Mouse (Mus musculus) embryonic stem cell, embryonic (primary cell): ENCODE results near the gene Rac3.

Source experiments
- CTCF ChIA-PET, 4 experiments: fragments of 300-600 bp in 2 of 4; fragments of 350-600 bp in 2 of 4; sonication (Branson Sonifier 250); formaldehyde crosslinking; loops; one replicate each; lab custom pipeline; 2022; ENCODE audit warnings: inconsistent platforms in 2 of 4; lab: Charles Lee
- POLR2A ChIA-PET, 4 experiments: fragments of 300-600 bp in 2 of 4; fragments of 350-600 bp in 2 of 4; sonication (Branson Sonifier 250); formaldehyde crosslinking; loops; one replicate each; lab custom pipeline; 2022; ENCODE audit warnings: antibody characterized with exemption in 4 of 4, inconsistent platforms in 1 of 4; lab: Charles Lee

The Rac3 gene

DNA sequence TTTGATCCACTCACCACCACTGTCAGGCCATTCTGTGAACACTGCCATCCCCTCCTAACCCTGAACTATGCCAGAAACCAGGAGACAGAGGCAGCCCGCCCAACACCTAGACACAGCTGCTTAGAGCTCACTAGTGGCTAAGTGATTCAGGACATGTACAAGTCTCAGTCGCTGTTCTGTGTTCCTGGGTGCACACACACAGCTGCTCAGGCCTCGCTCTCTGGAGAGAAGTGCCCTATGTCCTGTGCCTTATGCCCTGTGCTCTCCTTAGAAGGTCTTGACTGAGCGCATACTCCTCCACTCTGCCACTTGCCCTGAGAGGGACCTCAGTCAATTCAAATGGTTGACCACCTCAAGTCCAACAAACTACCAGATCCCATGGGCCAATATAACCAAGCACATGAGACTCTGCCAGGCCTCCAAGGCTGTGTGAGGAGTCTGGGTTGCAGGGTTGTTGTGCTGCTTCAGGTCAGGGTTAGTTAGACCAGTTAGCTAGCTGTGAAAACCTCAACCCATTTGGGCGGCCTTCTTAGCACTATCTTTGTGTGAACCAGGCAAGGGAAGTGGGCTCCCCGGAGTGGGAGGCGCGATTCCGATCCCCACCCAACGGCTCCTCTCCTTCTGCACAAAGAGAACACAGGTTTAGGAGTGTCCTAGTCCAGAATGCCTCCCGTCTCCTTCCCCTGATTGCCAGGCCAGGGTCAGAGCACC, 7.4 kb downstream of the Rac3 start:
- POLR2A ChIA-PET: interaction anchor here in 3 of 4 experiments (0.6 to 1.9 kb wide), 32 partner anchors 8 to 1471 kb away, joined by 3 to 14 read pairs (median 4); partner anchors contain the start of genes Cenpx (in 2 of the 3), Lrrc45 (in 2 of the 3), Rac3 (in 2 of the 3) and Fasn (in 1 of the 3)
- CTCF ChIA-PET: interaction anchor here (0.7 to 2.1 kb wide), 20 partner anchors 8 to 313 kb away, joined by 3 to 23 read pairs (median 6); partner anchors contain the start of gene Rac3 (in 1 of the 4)

DNA sequence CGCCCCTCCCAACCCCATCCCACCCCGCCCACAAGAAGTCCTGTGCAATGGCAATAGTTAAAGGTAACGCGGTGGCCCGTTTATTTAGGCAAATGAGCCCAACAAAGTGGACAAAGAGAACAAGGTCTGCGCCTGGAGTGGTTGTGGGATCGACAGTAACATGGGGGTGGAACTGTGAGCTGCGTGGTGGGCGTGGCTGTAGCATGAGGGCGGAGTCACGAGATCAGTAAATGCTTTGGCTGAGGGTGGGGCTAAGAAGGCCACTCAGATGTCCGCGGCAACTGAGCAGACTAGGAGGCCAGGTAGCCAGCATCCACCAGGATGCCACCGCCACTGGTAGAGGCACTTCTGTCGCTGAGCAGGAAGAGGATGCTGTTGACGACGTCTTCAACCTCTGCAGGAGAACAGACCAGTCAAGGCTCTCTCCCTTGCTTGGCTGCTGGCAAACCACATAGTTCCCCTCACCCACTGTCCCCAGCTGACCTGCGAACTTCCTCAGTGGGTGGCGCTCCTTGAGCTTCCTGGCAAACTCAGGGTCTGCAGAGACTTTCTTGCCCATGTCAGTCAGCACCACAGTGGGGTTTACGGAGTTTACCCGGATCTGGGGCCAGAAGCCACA, 8.3 kb downstream of the Rac3 start:
- CTCF ChIA-PET: interaction anchor here (0.5 to 2.0 kb wide), 19 partner anchors 9 to 475 kb away, joined by 3 to 23 read pairs (median 4); partner anchors contain the start of genes Ogfod3 (in 1 of the 4) and Rac3 (in 1 of the 4)
- POLR2A ChIA-PET: interaction anchor here in 3 of 4 experiments (0.6 to 1.9 kb wide), 32 partner anchors 9 to 804 kb away, joined by 3 to 14 read pairs (median 4); partner anchors contain the start of genes Cenpx (in 2 of the 3), Lrrc45 (in 2 of the 3), Rac3 (in 2 of the 3) and Fasn (in 1 of the 3)

DNA sequence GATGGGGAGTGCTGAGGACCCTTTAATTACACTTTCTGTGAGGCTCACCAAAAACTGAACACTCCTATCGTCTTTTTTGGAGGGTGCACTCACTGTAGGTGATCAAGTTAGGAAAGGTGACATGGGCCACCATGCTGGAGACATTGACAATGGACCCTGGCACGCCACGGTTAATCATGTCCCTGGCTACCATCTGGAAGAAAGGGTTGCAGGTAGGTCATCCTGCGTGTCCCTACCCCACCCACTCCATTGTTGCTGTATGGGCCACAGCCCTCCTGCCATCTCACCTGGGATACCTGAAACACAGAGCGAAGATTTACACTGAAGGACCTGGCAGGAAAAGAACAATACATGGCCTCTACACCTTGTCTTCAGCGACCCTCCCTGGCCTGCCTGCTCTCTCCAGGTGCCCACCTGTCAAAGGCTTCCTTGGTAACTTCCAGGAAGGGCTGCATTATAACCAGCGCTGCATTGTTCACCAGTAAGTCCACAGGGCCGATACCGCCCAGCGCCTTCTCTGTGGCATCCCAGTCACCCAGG, 9.1 kb downstream of the Rac3 start:
- CTCF ChIA-PET: interaction anchor here in 3 of 4 experiments (1.1 to 2.4 kb wide), 4 partner anchors 9 to 100 kb away, joined by 3 to 11 read pairs (median 6); partner anchors contain the start of gene Rac3 (in 1 of the 3)
- POLR2A ChIA-PET: interaction anchor here in 1 of 4 experiments (0.8 kb wide), 1 partner anchor 122 kb away, joined by 3 read pairs; no protein-coding TSS in a partner anchor

DNA sequence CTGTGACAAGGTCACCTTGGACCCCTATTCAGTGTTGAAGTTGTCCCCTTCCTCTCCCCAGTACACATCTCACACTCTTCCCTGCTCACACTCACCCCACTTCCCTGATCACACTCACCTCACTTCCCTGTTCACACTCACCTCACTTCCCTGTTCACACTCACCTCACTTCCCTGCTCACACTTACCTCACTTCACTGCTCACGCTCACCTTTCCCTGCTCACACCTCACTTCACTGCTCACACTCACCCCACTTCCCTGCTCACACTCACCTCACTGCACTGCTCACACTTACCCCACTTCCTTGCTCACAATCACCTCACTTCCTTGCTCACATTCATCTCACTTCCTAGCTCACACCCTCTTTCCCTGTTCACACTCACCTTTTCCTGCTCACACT, 10.1 kb downstream of the Rac3 start:
- CTCF ChIA-PET: interaction anchor here in 2 of 4 experiments (1.1 to 2.4 kb wide), 3 partner anchors 10 to 45 kb away, joined by 4 to 11 read pairs (median 5); partner anchors contain the start of gene Rac3 (in 1 of the 2)
- POLR2A ChIA-PET: interaction anchor here in 3 of 4 experiments (0.5 to 1.3 kb wide), 6 partner anchors 9 to 293 kb away, joined by 3 to 5 read pairs (median 4); partner anchors contain the start of gene Mafg (in 1 of the 3)

DNA sequence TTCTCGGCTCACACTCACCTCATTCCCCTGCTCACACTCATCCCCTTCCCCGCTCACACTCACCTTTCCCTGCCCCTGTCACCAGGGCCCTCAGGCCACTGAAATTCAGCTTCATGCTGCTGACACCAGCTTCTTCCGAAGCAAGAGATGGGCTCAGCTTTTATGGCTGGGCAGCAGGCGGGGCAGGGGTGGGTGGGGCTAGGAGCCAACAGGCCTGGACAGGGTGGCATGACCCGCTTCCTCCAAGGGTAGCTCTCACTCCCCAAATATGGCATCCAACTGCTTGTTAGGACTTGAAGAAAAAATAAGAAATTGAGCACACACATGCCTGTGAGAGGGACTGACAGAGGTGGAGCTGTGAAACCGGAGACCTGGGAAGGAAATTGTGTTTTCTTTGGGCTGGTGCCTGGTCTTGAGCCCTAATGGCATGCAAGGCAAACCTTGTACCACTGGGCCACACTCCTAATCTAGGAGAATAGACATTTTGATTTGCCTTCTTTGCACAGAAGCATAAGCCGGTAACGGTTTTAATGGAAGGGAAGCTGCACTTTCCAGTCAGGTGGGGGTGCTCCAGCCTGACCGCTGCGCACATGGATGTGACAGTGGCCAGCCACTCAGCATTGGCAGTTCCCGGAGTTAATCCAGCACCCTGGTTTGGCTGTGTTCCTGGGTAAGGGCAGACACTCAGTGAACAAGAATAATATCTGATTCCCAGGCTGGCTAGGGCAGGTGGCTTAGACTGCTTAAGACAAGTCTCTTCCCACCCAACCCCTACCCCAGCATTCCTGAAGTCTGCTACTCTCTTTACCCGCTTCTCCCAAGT, 10.8 kb downstream of the Rac3 start, which contains the start of gene Cbr2:
TSS of gene Cbr2 (minus strand) at position 257 of the 823 bp plus-strand sequence.
- ChIA-PET CTCF (interaction anchor here in 3 of 4 experiments (0.6 to 2.4 kb wide), 8 partner anchors 11 to 308 kb away, joined by 3 to 11 read pairs (median 4); partner anchors contain the start of gene Rac3 (in 2 of the 3)), POLR2A (interaction anchor here in 3 of 4 experiments (0.5 to 1.3 kb wide), 8 partner anchors 10 to 379 kb away, joined by 3 to 5 read pairs (median 4); partner anchors contain the start of genes Rac3 (in 2 of the 3) and Mafg (in 1 of the 3))

DNA sequence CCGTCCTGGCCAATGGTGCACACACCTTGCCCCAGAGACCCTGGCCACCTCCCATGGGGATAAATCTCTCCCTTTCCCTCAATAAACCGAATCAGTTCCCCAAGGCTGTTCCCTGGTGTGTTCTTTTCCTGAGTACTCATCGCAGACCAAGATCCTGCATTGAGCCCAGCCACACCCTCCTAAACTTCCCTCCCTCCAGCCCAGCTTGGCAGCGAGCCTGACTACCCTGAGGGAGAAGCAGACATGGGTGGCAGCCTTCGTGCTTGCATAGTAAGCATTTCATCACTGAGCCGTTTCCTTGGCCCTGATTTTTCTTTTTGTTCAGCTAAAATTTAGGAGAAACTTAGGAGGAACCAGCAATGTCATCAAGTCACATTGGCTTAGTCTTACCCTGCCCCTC, 12.3 kb downstream of the Rac3 start:
- ChIA-PET POLR2A (no interaction called here), CTCF (no interaction called here)

DNA sequence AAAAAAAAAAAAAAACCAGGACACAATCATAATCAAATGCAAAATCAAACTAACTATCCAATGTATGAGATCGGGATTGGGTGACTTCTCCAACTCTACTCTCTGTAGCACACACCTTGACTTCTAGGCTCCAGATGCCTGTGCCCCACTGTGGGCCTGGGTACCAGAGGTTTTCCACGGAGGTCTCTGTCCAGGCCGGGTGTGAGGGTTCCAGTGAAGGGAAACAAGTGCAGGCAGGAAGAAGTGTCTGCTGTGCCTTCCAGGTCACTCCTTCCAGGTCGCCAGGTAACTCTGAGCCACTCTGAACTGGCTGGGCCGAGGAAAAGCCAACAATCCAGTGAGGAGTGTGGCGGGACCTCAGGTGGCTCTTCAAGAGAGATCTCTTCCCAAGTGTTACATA, 15.2 kb downstream of the Rac3 start:
- ChIA-PET POLR2A (interaction anchor here in 2 of 4 experiments (0.5 to 1.8 kb wide), 3 partner anchors 8 to 430 kb away, joined by 4 to 10 read pairs (median 6); no protein-coding TSS in a partner anchor), CTCF (interaction anchor here in 2 of 4 experiments (0.6 to 1.7 kb wide), 3 partner anchors 16 to 40 kb away, joined by 3 to 4 read pairs (median 4); no protein-coding TSS in a partner anchor)

DNA sequence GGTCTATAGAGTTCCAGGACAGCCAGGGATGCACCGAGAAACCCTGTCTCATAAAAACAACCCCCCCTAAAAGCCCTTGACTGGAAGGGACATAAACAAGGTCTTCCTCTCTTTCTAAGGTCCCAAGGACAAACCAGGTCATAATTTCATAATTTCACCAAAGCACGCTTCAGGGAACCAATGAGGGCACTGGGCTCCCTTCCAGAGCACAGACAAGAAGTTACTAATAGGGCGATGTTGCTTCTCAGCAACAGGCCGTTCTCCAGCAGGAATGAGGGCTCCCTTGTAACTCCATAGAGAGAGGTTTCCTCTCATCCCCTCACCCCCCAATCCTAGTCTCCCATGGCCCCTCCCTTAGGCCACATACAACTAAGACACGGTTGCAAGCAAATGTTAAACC, 19.7 kb downstream of the Rac3 start:
- CTCF ChIA-PET: interaction anchor here in 1 of 4 experiments (1.4 kb wide), 1 partner anchor 35 kb away, joined by 7 read pairs; no protein-coding TSS in a partner anchor

DNA sequence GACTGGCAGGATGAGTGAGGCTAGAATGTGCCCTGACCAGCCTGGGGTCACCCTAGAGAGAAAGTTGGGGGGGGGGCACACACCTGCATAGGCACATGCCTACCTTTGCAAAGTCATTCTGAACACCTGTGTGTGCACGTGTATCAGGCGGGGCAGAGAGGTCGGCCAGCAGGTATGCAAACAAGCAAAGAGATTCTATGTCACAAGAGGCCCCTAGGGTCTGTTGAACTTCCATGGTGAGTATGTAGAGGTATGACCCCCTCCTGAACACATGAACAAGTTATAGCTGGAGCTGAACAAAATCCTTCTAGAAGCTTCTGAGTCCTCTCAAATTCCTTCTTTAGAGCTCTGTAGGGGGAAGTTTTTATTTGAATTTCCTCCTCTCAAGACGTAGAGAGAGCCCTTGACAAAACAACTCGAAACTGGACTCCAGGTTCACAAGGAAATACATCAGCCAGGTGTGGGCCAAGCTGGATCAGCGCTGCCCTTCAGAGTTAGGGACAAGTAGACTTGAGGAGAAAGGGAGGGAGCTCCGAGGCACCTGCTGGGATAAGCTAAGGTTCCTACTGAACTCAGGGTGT, 22.9 kb downstream of the Rac3 start:
- ChIA-PET POLR2A (interaction anchor here in 3 of 4 experiments (0.6 to 1.5 kb wide), 9 partner anchors 8 to 582 kb away, joined by 3 to 10 read pairs (median 3); partner anchors contain the start of genes Dcxr (in 1 of the 3), P4hb (in 1 of the 3) and Rac3 (in 1 of the 3)), CTCF (interaction anchor here (0.6 to 2.9 kb wide), 7 partner anchors 12 to 32 kb away, joined by 3 to 16 read pairs (median 3); no protein-coding TSS in a partner anchor)

More for the DNA sequence above, 19.7 kb downstream of the Rac3 start:
- POLR2A ChIA-PET: interaction anchor here in 1 of 4 experiments (1.0 kb wide), 1 partner anchor 10 kb away, joined by 5 read pairs; no protein-coding TSS in a partner anchor

DNA sequence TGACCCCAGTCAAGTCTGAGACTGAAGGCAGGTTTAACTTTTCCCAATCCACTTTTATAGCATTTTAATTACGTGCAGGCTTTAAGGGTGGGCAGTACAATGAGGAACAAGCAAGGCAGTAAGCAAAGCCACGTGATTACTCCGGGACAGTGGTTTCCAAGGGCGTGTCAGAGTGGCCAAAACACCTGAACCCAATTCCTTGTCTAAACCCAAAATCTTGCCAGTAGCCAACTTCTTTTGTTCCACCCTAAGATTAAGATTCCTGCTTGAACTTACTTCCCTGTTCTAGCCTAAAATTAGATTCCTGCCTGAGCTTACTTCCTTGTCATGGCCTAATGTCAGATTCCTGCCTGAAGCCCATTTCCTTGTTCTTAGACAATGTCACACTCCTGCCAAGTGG, 26.7 kb downstream of the Rac3 start:
- ChIA-PET CTCF (interaction anchor here in 2 of 4 experiments (0.8 to 2.8 kb wide), 5 partner anchors 19 to 365 kb away, joined by 3 to 30 read pairs (median 3); partner anchors contain the start of gene Rac3 (in 2 of the 2)), POLR2A (interaction anchor here in 2 of 4 experiments (0.6 to 1.1 kb wide), 3 partner anchors 12 to 114 kb away, joined by 3 to 4 read pairs (median 4); partner anchors contain the start of genes Mafg (in 1 of the 2) and Rac3 (in 1 of the 2))

DNA sequence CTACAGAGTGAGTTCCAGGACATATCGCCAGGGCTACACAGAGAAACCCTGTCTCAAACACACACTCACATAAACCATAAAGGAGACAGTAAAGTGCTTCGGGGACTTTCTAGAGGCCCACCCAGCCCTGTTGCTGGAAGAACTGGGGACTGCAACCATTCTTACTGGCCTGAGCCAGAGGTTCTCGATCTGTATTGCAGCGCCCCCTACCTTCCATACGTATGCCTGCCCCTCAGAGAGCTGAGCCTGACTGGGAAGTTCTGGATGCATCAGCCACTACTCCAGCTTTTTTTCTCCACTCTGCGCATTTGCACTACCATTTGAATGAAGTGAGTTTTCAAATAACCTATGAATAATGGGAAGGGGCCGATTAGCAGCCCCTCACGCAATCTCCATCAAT, 28.2 kb downstream of the Rac3 start:
- CTCF ChIA-PET: interaction anchor here (0.5 to 2.9 kb wide), 43 partner anchors 10 to 358 kb away, joined by 3 to 37 read pairs (median 4); partner anchors contain the start of genes Rac3 (in 4 of the 4), Cbr2 (in 1 of the 4), Cenpx (in 1 of the 4) and Dcxr (in 1 of the 4)
- POLR2A ChIA-PET: interaction anchor here in 3 of 4 experiments (0.6 to 2.0 kb wide), 12 partner anchors 10 to 106 kb away, joined by 3 to 10 read pairs (median 3); partner anchors contain the start of genes Pycr1 (in 1 of the 3) and Rac3 (in 1 of the 3)

DNA sequence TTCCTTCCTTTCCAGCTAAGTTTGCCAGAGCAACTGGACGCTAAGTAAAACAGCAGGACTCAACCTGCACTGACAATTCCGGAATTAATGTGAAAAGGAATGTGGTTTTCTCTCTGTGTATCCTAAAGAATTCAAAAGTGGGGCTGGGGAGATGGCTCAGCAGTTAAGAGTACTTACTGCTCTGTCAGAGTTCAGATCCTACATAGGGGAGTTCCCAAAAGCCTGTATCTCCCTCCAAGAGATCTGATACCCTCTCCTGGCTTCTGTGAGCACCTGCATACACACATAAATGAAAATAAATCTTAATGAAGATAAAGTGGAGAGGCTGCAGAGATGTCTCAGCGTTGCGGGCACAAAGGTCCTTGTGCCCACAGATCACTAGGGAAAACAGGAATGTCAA, 30.3 kb downstream of the Rac3 start:
- ChIA-PET CTCF (interaction anchor here in 3 of 4 experiments (1.6 to 2.9 kb wide), 5 partner anchors 24 to 31 kb away, joined by 3 to 37 read pairs (median 29); partner anchors contain the start of gene Rac3 (in 2 of the 3)), POLR2A (interaction anchor here in 3 of 4 experiments (0.6 to 1.7 kb wide), 5 partner anchors 8 to 328 kb away, joined by 3 to 11 read pairs (median 5); partner anchors contain the start of genes Pycr1 (in 1 of the 3) and Rac3 (in 1 of the 3))

DNA sequence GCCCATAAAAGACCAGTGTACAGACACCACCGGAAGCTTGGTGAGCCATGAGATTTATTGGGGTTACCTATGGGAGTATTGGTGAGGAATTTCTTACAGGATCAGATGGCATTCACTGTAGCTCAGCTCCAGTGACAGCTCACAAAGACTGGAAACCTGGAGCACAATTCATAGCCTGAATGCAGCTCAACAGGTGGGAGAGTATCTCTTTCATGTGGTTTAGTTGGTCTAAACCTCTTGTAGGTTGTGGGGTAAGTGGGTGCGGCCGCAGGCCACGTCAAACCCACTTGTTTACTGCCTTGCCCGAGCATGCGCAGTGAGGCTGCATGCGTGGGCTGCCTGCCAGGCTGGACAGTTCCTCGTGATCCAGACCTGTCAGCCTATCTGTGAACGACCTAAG, 39.0 kb downstream of the Rac3 start:
- POLR2A ChIA-PET: interaction anchor here in 3 of 4 experiments (0.6 to 2.6 kb wide), 17 partner anchors 10 to 609 kb away, joined by 3 to 14 read pairs (median 3); partner anchors contain the start of genes Rac3 (in 2 of the 3), Fasn (in 1 of the 3), P4hb (in 1 of the 3) and Slc38a10 (in 1 of the 3)
- CTCF ChIA-PET: interaction anchor here (0.6 to 2.6 kb wide), 8 partner anchors 11 to 49 kb away, joined by 3 to 14 read pairs (median 6); partner anchors contain the start of genes Cenpx (in 1 of the 4) and Lrrc45 (in 1 of the 4)

DNA sequence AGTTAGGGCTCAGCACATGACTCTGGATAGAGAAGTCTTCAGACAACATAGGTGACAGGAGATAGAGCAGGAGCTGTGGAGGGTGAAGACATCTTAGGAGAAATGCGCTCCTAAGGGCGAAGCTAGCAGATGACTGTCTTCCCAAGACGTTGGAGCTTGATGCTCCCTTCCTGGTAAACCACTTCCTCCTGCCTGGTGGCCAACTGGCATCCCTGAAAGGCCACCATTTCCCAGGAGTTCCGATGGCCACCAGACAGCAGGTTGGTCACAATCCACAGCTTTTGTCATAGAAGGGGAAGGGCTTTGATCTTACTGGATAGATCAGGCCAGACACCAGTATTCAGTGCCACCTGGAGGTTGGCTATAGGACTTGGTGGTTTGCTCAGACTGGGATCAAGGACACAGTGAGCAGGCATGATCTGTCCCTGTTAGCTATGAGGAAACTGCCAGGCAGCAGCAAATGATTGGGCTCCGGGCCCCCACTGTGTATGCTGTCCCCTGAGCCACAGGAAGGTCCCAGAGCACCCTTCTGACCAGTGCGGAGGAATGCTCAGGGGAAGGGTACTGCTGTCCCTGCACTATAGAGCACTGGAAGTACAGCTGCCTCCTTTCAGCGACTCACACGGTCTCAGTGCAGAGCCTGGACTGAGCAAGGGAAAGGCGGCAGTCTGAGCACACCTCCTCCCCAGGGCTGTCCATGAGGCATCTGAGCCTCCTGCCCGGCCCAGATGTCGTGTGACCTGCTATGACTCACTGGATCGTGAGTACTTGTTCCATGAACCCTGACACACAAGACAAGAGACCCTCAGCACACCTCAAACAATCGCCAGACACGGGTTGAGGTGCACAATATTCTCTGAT, 40.8 kb downstream of the Rac3 start:
- CTCF ChIA-PET: interaction anchor here in 2 of 4 experiments (0.9 to 1.3 kb wide), 6 partner anchors 9 to 42 kb away, joined by 3 to 6 read pairs (median 4); no protein-coding TSS in a partner anchor
- POLR2A ChIA-PET: interaction anchor here in 2 of 4 experiments (1.0 to 2.6 kb wide), 5 partner anchors 11 to 91 kb away, joined by 3 to 14 read pairs (median 4); partner anchors contain the start of genes Dus1l (in 1 of the 2) and Rac3 (in 1 of the 2)
